Mouse (Mus musculus) liver, postnatal 0 days (tissue): ENCODE measurements around the gene 1700013F07Rik.

ENCODE experiments used
- CTCF ChIP-seq: sonication (generic); IDR thresholded peaks from 2 replicates; pipeline ENCODE4 v1.5.1; 2016; ENCODE audit warnings: antibody characterized with exemption, low read depth
- EP300 ChIP-seq: IDR thresholded peaks from 2 replicates; pipeline ENCODE4 v1.6.1; 2016; ENCODE audit warnings: antibody characterized with exemption, low read depth, mild to moderate bottlenecking

- no peak for TF ChIP-seq CTCF
- TF ChIP-seq EP300, result no peak
These were observed 23.1 kb upstream of the 1700013F07Rik start for GRCm38 (mm10) chr3:108510716-108511483.
